Mouse (Mus musculus): ENCODE results near the gene Cdh4.

GRCm38 (mm10) chr2:179729002-179729401 lies 286.8 kb downstream of the Cdh4 start:
- TF ChIP-seq CTCF (IDR thresholded peaks at IDR 0.05; ENCODE audit: low read depth) (peak; percentile 43; the same call in 1 of the 2 replicates), EP300 (IDR thresholded peaks at IDR 0.05; ENCODE audit: low read depth) (no peak)

All from heart, postnatal 0 days (tissue).